Mouse (Mus musculus) lung, postnatal 0 days (tissue): ENCODE measurements around the gene Lhpp. TPM values are rescaled to one million over a fixed set of nuclear protein-coding genes. Genes with fewer than 3 reads are reported as not detected.

Source experiments
- ATAC-seq: fragments of 200-750 bp; cut with Nextera tagmentation; 2 replicates; pipeline ENCODE4 v1.8.0; 2017; ENCODE audit warnings: moderate library complexity
- DNase-seq: peaks from one replicate; pipeline ENCODE4 v3.0.0-alpha.2; 2016; ENCODE audit warnings: low spot score
- H3K27ac ChIP-seq: fragments of 300-500 bp; sonication (generic); 2 replicates; pipeline ENCODE4 v1.5.1; 2014; ENCODE audit warnings: antibody characterized with exemption, mild to moderate bottlenecking, low read length, mixed read lengths
- H3K27me3 ChIP-seq: fragments of 300-500 bp; sonication (generic); replicated peaks from 2 replicates; pipeline ENCODE4 v1.6.1; 2014; ENCODE audit warnings: low read length, mixed read lengths; ENCODE audit not compliant: insufficient read depth
- H3K36me3 ChIP-seq: fragments of 300-500 bp; sonication (generic); 2 replicates; pipeline ENCODE4 v1.6.1; 2014; ENCODE audit warnings: low read length, mixed read lengths; ENCODE audit not compliant: insufficient read depth
- H3K4me1 ChIP-seq: fragments of 300-500 bp; sonication (generic); 2 replicates; pipeline ENCODE4 v1.6.1; 2014; ENCODE audit warnings: antibody characterized with exemption, low read depth, low read length, mixed read lengths; ENCODE audit not compliant: insufficient read depth
- H3K4me2 ChIP-seq: fragments of 300-500 bp; sonication (generic); replicated peaks from 2 replicates; pipeline ENCODE4 v1.6.1; 2014; ENCODE audit warnings: low read depth, mild to moderate bottlenecking, low read length, moderate library complexity, mixed read lengths
- H3K4me3 ChIP-seq: fragments of 300-500 bp; sonication (generic); 2 replicates; pipeline ENCODE4 v1.5.1; 2014; ENCODE audit warnings: low read depth, low read length
- H3K9ac ChIP-seq: fragments of 300-500 bp; sonication (generic); replicated peaks from 2 replicates; pipeline ENCODE4 v1.6.1; 2014; ENCODE audit warnings: low read depth, mild to moderate bottlenecking
- H3K9me3 ChIP-seq: fragments of 300-500 bp; sonication (generic); 2 replicates; pipeline ENCODE4 v1.6.1; 2016; ENCODE audit warnings: low read length, mixed read lengths
- CTCF ChIP-seq: IDR thresholded peaks from 2 replicates; pipeline ENCODE4 v1.5.1; 2016; ENCODE audit warnings: antibody characterized with exemption, mild to moderate bottlenecking
- EP300 ChIP-seq: IDR thresholded peaks from 2 replicates; pipeline ENCODE4 v1.6.1; 2016; ENCODE audit warnings: antibody characterized with exemption, mild to moderate bottlenecking, control low read depth
- WGBS: fragments of 180-500 bp; shearing (Covaris S2); extraction: QIAGEN DNeasy Blood & Tissue Kit; methylation state at CpG from one replicate; pipeline ENCODE4 v1.1.7; 2014; 5-methylcytosine and 5-hydroxymethylcytosine counted together
- polyA plus RNA-seq: library from polyadenylated mRNA; unstranded; fragments of >200 nt; fragmentation: Nextera tagmentation; extraction: Ambion mirVana; gene quantifications from 2 replicates; pipeline ENCODE4 v1.2.1, GENCODE M21; 2015

Lhpp gene
- polyA plus RNA-seq, 1 experiment from 2014 or later: 5.9 TPM

DNA sequence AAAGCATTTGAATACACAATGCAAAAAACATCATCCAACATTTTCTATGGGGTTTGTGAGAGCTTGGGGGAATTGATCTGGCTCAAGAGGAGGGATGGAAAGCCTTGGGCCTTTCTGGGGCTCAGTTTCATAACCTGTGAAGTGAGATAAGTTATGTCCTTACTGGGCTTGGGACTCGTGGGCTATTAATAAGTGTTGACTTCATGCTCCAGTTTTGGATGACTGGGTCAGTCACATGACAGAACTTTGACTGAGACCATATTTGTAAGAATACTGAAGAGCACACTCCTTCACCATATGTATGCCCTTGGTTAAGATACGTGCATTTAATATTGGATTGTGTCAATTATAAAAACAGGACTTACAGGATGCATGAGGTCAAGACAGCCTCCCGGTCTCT, 17.0 kb downstream of the Lhpp start:
- no peaks in the 10 kb centered on the region for H3K4me1 ChIP-seq
- H3K27me3 ChIP-seq: no peaks in the 10 kb centered on the region
- 72% methylated on average over 3 of the region's 3 CpGs for WGBS
- H3K9me3 ChIP-seq: no peaks in the 10 kb centered on the region
- TF ChIP-seq CTCF (no peak), EP300 (no peak)
- no peaks in the 10 kb centered on the region for H3K36me3 ChIP-seq
- H3K27ac ChIP-seq: no peak overlapping the region
- no peak for ATAC-seq
- no peak overlapping the region for H3K9ac ChIP-seq
- H3K4me2 ChIP-seq: no peak overlapping the region
- no peak overlapping the region for H3K4me3 ChIP-seq
- DNase-seq: no peak

DNA sequence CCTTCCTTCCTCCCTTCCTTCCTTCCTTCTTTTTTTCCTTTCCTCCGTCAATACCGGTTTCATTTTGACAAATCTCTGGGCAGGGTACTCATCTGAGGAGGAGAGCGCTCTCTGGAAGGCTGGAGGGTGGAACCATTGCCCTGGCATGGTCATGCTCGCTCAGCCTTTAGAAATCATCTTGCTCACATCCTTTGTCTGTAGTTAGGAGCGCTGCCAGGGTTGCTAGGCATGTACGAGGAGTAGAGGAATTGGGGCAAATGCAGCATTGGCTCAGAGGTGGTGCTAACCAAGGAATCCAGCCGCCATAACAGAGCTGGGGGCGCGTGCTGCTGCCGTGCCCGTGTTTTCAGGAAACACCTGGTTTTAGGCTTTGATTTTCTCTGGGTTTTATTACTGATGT, 20.9 kb downstream of the Lhpp start:
- no peaks in the 10 kb centered on the region for H3K27me3 ChIP-seq
- H3K9me3 ChIP-seq: no peaks in the 10 kb centered on the region
- H3K4me3 ChIP-seq: no peak overlapping the region
- 75% methylated on average over 11 of the region's 11 CpGs for WGBS
- no peaks in the 10 kb centered on the region for H3K36me3 ChIP-seq
- no peaks in the 10 kb centered on the region for H3K4me1 ChIP-seq
- DNase-seq (no peak), ATAC-seq (no peak)
- no peak overlapping the region for H3K9ac ChIP-seq
- H3K27ac ChIP-seq: no peak overlapping the region
- no peak for TF ChIP-seq CTCF
- no peak for TF ChIP-seq EP300
- H3K4me2 ChIP-seq: no peak overlapping the region

DNA sequence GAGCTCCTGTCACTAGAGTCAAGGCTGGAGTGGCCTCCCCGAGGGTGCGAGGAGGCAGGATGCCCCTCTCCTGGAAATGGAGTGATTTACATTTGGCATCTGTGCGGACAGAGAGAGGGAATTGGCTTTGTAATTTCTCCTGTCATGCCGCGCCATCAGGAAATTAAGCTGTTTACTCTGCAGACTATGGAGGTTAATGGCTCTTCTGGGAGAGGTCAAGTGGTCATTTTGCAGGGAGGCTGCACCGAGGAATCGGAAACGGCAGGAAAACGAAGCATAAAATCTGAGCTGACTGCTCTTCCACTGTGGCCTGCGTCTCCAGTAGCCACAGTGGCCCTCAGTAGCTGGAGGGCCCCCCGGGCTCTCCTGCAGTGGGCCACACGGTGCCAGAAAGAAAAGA, 26.9 kb downstream of the Lhpp start:
- peak; percentile 58 for DNase-seq
- 16% methylated on average over 12 of the region's 12 CpGs for WGBS
- Histone ChIP-seq H3K27me3 (no peaks in the 10 kb centered on the region), H3K27ac (no peak overlapping the region), H3K4me3 (no peak overlapping the region), H3K4me2 (0 out of 2 replicates have a peak overlapping the region, but pooled peaks have one; percentile 20), H3K36me3 (no peaks in the 10 kb centered on the region), H3K9ac (no peak overlapping the region), H3K4me1 (peaks cover 3% of the 10 kb centered on the region; the same call in 1 of the 2 replicates), H3K9me3 (no peaks in the 10 kb centered on the region)
- TF ChIP-seq CTCF (no peak), EP300 (no peak)
- peak; percentile 58; the same call in 1 of the 2 replicates for ATAC-seq

DNA sequence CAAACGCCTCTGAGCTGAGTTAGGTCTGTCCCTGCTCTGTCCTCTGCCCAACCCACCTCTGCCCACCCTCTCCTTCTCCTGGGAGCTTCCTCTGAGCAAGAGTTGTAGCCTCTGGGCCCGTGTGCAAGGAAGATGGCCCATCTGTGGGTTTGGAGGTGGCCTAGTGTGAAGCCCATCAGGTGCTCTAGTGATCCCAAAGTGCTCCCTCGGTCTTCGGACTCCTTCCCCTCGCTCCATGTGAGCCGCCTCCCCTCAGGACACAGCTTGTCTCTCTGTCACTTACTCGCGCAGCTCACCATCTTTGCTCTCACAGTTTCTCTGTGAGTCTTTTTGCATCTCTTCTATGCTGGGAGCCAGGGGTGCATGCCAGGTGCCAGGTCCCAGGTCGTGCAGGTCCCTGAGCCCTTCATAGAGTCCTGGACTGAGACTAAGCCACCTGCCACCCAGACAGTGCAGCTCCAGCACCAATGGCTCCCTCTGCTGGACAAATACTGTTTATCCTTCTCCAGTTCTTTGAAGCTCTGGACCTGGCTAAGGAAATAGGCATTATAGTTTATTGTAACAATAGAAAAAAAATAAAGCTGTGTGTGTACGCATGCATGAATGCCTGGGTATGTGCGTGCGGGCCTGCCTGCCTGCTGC, 28.1 kb downstream of the Lhpp start:
- H3K9ac ChIP-seq: no peak overlapping the region
- peak; percentile 82 for ATAC-seq
- H3K9me3 ChIP-seq: no peaks in the 10 kb centered on the region
- H3K4me2 ChIP-seq: no peak overlapping the region
- no peaks in the 10 kb centered on the region for H3K36me3 ChIP-seq
- 59% methylated on average over 12 of the region's 12 CpGs for WGBS
- H3K4me3 ChIP-seq: no peak overlapping the region
- no peaks in the 10 kb centered on the region for H3K27me3 ChIP-seq
- H3K4me1 ChIP-seq: peaks cover 3% of the 10 kb centered on the region; the same call in 1 of the 2 replicates
- TF ChIP-seq EP300 (no peak), CTCF (peak; percentile 85)
- peak; percentile 82 for DNase-seq
- H3K27ac ChIP-seq: no peak overlapping the region

DNA sequence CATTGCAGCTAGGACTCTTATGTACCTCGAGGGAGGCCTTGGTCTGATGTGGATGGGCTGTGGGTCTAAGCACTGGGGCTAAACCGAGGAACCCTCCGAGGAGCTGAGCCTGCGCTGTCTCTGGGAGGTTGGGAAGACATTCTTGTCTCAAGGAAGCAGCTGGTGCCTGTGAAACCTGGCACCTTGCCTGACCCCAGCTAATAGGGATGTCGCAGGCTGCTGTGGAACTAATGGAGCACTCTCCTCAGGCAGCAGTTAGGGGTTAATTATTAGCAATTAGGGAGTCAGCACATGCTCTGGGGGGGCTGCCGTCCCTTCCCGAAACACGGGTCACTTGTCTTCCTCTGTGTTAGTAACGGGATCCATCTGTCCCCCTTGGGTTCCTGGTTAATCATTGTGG, 30.5 kb downstream of the Lhpp start:
- no peak overlapping the region for H3K27ac ChIP-seq
- peak; percentile 32 for DNase-seq
- no peak overlapping the region for H3K4me2 ChIP-seq
- no peak overlapping the region for H3K9ac ChIP-seq
- H3K4me3 ChIP-seq: no peak overlapping the region
- no peaks in the 10 kb centered on the region for H3K9me3 ChIP-seq
- WGBS: 26% methylated on average over 9 of the region's 9 CpGs
- no peak for TF ChIP-seq CTCF
- TF ChIP-seq EP300: no peak
- H3K36me3 ChIP-seq: no peaks in the 10 kb centered on the region
- no peaks in the 10 kb centered on the region for H3K27me3 ChIP-seq
- peaks cover 3% of the 10 kb centered on the region; the same call in 1 of the 2 replicates for H3K4me1 ChIP-seq
- ATAC-seq: no peak

DNA sequence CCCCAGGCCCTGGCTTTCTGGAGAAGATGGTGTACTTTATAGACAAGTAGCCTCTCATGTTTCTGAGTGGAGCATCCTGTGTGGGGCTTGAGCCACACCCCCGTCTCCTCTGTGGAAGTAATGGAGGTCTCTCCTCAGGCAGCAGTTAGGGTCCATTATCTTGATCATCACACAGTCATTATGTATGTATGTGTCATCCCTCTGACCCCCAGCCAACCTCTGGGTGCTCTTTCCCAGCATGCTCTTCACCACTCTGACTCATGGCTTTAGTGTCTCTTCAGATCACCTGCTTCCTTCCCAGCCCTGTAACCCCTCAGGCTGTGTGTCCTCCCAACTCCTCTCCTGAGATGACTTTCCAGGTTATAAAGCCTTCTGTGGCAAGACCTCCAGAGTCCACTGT, 31.2 kb downstream of the Lhpp start:
- Histone ChIP-seq H3K9me3 (no peaks in the 10 kb centered on the region), H3K27me3 (no peaks in the 10 kb centered on the region), H3K4me1 (peaks cover 3% of the 10 kb centered on the region; the same call in 1 of the 2 replicates), H3K4me2 (no peak overlapping the region), H3K9ac (no peak overlapping the region), H3K27ac (no peak overlapping the region), H3K36me3 (no peaks in the 10 kb centered on the region), H3K4me3 (no peak overlapping the region)
- no peak for ATAC-seq
- no peak for DNase-seq
- TF ChIP-seq EP300 (no peak), CTCF (no peak)
- WGBS: 88% methylated on average over 1 of the region's 1 CpGs
